Mouse (Mus musculus) lung, embryonic 14.5 days (tissue): ENCODE results near the gene Rufy3. TPM values are rescaled to one million over a fixed set of nuclear protein-coding genes. Genes with fewer than 3 reads are reported as not detected.

ENCODE experiments used
- ATAC-seq: fragments of 200-750 bp; cut with Nextera tagmentation; 2 replicates; pipeline ENCODE4 v1.8.0; 2017; ENCODE audit warnings: mild to moderate bottlenecking, moderate TSS enrichment, moderate library complexity; ENCODE audit not compliant: insufficient read depth
- DNase-seq: peaks from one replicate; pipeline ENCODE4 v3.0.0-alpha.2; 2015
- H3K27ac ChIP-seq: fragments of 300-500 bp; sonication (generic); 2 replicates; pipeline ENCODE4 v1.5.1; 2014; ENCODE audit warnings: low read depth, mild to moderate bottlenecking, moderate library complexity
- H3K27me3 ChIP-seq: fragments of 300-500 bp; sonication (generic); 2 replicates; pipeline ENCODE4 v1.6.1; 2014; ENCODE audit warnings: low read length, control low read depth; ENCODE audit not compliant: insufficient read depth
- H3K36me3 ChIP-seq: fragments of 300-500 bp; sonication (generic); 2 replicates; pipeline ENCODE4 v1.6.1; 2014; ENCODE audit warnings: control low read depth; ENCODE audit not compliant: insufficient read depth
- H3K4me1 ChIP-seq: fragments of 300-500 bp; sonication (generic); 2 replicates; pipeline ENCODE4 v1.6.1; 2014; ENCODE audit warnings: antibody characterized with exemption, control low read depth; ENCODE audit not compliant: insufficient read depth
- H3K4me2 ChIP-seq: fragments of 300-500 bp; sonication (generic); 2 replicates; pipeline ENCODE4 v1.6.1; 2014; ENCODE audit warnings: mild to moderate bottlenecking
- H3K4me3 ChIP-seq: fragments of 300-500 bp; sonication (generic); 2 replicates; pipeline ENCODE4 v1.5.1; 2014; ENCODE audit warnings: low read depth, low read length
- H3K9ac ChIP-seq: fragments of 300-500 bp; sonication (generic); 2 replicates; pipeline ENCODE4 v1.6.1; 2014
- H3K9me3 ChIP-seq: fragments of 300-500 bp; sonication (generic); 2 replicates; pipeline ENCODE4 v1.6.1; 2016; ENCODE audit warnings: low read depth, low read length, control low read depth
- CTCF ChIP-seq: IDR thresholded peaks from 2 replicates; pipeline ENCODE4 v1.5.1; 2016; ENCODE audit warnings: antibody characterized with exemption, low read depth
- WGBS: fragments of 180-500 bp; shearing (Covaris S2); extraction: QIAGEN DNeasy Blood & Tissue Kit; methylation state at CpG from one replicate; pipeline ENCODE4 v1.1.7; 2014; 5-methylcytosine and 5-hydroxymethylcytosine counted together
- polyA plus RNA-seq: library from polyadenylated mRNA; unstranded; fragments of >200 nt; fragmentation: Nextera tagmentation; extraction: Ambion mirVana; gene quantifications from 2 replicates; pipeline ENCODE4 v1.2.1, GENCODE M21; 2014

Gene Rufy3
- polyA plus RNA-seq, 1 experiment from 2014 or later: 14.0 TPM

DNA sequence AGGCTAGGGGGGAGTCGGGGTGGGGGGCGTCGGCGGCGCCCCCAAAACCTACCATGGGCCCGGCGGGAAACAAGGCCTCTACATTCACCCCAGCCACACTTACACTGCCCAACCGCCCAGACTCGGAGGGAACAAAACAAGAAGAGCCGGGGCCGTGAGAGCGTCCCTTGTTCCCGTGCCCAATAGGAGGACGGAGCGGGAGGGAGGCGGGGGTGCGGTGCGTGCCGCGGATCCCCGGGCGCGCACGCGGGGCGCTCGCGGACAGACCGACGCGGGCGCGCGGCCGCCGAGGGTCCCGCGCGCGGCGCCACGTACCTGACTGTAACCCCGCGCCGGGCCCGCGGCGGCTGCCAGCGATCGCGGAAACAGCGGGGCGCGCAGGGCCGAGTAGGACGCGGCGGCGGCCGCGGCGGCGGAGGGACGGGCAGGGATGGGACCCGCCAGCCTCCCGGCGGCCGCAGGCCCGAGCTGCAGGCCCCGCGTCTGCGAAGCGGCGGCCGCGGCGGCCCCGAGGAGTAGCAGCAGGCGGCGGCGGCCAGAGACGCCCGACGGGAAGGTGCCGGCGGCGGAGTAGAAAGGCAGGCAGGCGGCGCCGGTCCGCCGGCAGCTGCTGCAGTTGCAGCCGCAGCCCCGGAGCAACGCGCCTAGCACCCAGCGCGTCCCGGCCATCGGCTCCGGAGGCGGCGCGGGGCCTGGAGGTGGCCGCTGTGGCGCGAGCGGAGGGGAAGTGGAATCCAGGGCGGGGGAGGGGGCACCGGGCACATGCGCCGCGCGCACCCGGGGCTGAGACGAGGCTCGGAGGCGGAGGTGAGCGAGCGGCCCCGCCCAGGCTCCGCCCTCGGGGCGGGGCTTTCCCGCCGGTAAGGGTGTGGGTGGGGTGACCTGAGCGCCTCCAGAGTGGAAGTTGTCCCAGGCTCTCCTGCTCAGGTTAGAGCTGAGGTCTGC, 110.9 kb downstream of the Rufy3 start, which contains the start of gene Grsf1:
TSS of gene Grsf1 (minus strand) at position 729 of the 945 bp plus-strand sequence.
- under 1% methylated on average over 127 of the region's 127 CpGs for WGBS
- no peaks in the 10 kb centered on the region for H3K27me3 ChIP-seq
- no peak for TF ChIP-seq CTCF
- H3K4me1 ChIP-seq: 0 out of 2 replicates have a peak, but pooled peaks cover 8% of the 10 kb centered on the region
- H3K4me2 ChIP-seq: peak within 1 kb of the TSS; percentile 72
- ATAC-seq (peak; percentile 93), DNase-seq (peak; percentile 93)
- no peaks in the 10 kb centered on the region for H3K9me3 ChIP-seq
- peak within 1 kb of the TSS; percentile 96 for H3K27ac ChIP-seq
- peaks cover 25% of the 10 kb centered on the region for H3K36me3 ChIP-seq
- peak within 1 kb of the TSS; percentile 96 for H3K4me3 ChIP-seq
- peak within 1 kb of the TSS; percentile 95 for H3K9ac ChIP-seq

DNA sequence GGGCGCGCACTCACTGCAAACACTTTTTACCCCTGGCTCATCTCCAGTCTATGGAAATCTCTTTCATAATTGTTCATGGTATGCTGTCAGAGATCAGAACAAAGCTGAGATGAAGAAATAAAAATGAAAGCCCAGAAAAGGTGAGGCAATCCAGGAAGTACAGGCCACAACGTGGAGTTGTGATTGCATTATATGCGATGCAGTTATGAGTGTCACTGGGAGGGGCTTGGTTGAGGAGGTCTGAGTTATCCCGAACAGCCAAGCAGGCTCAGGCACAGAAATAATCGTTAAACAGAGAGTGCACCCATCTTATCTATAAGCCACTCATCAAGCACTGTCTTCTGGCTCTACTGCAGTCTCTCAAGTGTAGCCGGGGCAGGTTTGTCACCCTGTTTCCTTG, 114.1 kb downstream of the Rufy3 start:
- no peak for TF ChIP-seq CTCF
- H3K27me3 ChIP-seq: no peaks in the 10 kb centered on the region
- H3K9ac ChIP-seq: no peak overlapping the region
- H3K27ac ChIP-seq: no peak overlapping the region
- no peak overlapping the region for H3K4me2 ChIP-seq
- H3K9me3 ChIP-seq: no peaks in the 10 kb centered on the region
- H3K4me1 ChIP-seq: 0 out of 2 replicates have a peak, but pooled peaks cover 5% of the 10 kb centered on the region
- 47% methylated on average over 7 of the region's 7 CpGs for WGBS
- H3K36me3 ChIP-seq: no peaks in the 10 kb centered on the region
- no peak for ATAC-seq
- no peak for DNase-seq
- H3K4me3 ChIP-seq: no peak overlapping the region

DNA sequence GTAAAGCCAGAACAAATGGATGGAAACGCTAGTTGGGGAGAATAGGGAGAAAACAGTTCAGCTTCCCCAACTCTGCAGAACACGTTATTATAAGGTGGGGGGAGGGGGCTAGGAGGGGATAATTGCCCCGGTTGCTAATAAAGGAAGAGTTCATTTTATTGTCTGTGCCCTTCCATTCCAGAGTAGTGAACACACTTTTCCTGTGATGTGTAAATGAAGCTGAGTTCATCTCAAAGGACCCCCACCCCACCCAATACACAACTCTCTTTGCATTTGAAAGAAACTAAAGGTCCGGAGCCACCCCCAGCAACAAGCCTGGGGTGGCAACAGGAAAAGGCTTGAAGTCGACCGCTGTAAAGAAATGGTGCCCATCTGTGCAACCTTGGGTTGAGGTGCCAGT, 114.5 kb downstream of the Rufy3 start:
- no peak overlapping the region for H3K4me2 ChIP-seq
- no peak overlapping the region for H3K9ac ChIP-seq
- WGBS: 29% methylated on average over 6 of the region's 6 CpGs
- no peak overlapping the region for H3K4me3 ChIP-seq
- 0 out of 2 replicates have a peak, but pooled peaks cover 3% of the 10 kb centered on the region for H3K4me1 ChIP-seq
- H3K36me3 ChIP-seq: no peaks in the 10 kb centered on the region
- no peaks in the 10 kb centered on the region for H3K27me3 ChIP-seq
- H3K9me3 ChIP-seq: no peaks in the 10 kb centered on the region
- no peak overlapping the region for H3K27ac ChIP-seq
- DNase-seq: no peak
- ATAC-seq: no peak
- no peak for TF ChIP-seq CTCF

DNA sequence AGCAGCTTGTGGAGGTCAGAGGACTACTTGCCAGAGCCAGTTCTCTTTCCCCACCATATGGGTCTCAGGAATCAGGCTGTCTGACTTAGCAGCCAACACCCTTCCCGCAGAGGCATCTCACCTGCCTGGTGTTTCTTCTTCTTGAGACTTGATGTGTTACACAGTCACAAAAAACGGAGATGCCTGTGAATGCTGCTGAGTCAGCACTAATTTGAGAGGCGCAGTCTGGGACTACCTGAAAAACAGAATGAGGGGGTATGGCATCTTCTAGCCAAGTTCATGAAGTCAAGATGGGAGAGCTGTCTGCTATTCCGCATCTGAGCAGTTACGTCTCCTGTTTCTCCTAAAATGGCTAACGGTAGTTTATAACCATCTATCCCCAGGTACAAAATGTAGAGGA, 115.7 kb downstream of the Rufy3 start:
- Histone ChIP-seq H3K9ac (no peak overlapping the region), H3K9me3 (no peaks in the 10 kb centered on the region), H3K4me3 (no peak overlapping the region), H3K27me3 (no peaks in the 10 kb centered on the region), H3K27ac (no peak overlapping the region), H3K36me3 (no peaks in the 10 kb centered on the region), H3K4me1 (no peaks in the 10 kb centered on the region), H3K4me2 (no peak overlapping the region)
- ATAC-seq (no peak), DNase-seq (no peak)
- 88% methylated on average over 6 of the region's 6 CpGs for WGBS
- no peak for TF ChIP-seq CTCF

DNA sequence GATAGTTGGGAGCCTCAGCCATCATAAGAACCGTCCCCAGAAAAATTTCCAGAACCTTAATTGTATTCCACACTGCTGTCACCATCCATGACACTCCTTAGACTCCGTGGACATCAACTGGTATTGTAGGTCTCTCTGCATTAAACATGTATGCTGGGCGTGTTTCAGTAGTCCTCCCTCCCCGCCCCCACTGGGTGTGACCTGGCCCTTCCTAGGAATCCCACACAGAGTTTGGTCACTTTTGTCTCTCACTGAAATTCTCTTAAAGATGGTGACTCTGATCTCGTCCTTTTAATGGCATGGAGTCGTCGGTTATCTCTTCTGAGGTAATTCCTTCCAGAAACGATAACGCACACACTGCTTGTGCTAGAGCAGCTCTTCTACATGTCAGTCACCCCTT, 118.9 kb downstream of the Rufy3 start:
- TF ChIP-seq CTCF: no peak
- no peak for ATAC-seq

DNA sequence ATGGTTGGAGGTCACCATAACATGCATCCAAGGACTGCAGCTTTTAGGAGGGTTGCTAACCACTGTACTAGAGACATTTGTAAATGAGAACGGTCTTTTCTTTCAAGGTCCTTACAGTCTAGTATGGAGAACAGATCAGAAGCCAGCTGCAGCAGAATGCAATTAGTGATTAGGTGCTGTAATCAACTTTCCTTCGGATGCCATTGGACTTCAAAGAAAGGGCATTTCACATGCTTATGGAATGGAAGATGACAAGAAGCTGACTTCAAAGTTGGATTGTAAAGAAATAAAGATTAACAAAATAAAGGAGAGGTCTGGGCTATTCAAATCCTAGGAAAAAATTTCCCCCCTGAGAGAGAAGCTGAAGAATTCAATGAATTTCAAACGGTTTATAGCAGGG, 119.4 kb downstream of the Rufy3 start:
- no peak for ATAC-seq
- Histone ChIP-seq H3K27ac (no peak overlapping the region), H3K4me2 (no peak overlapping the region), H3K9ac (no peak overlapping the region), H3K9me3 (no peaks in the 10 kb centered on the region), H3K36me3 (no peaks in the 10 kb centered on the region), H3K27me3 (no peaks in the 10 kb centered on the region), H3K4me3 (no peak overlapping the region), H3K4me1 (no peaks in the 10 kb centered on the region)
- no peak for DNase-seq
- no peak for TF ChIP-seq CTCF
- WGBS: 26% methylated on average over 3 of the region's 3 CpGs

More for the DNA sequence above, 118.9 kb downstream of the Rufy3 start:
- H3K4me3 ChIP-seq: no peak overlapping the region
- H3K4me1 ChIP-seq: no peaks in the 10 kb centered on the region
- DNase-seq: no peak
- no peak overlapping the region for H3K27ac ChIP-seq
- no peaks in the 10 kb centered on the region for H3K27me3 ChIP-seq
- 77% methylated on average over 9 of the region's 9 CpGs for WGBS
- no peak overlapping the region for H3K9ac ChIP-seq
- no peaks in the 10 kb centered on the region for H3K36me3 ChIP-seq
- H3K4me2 ChIP-seq: no peak overlapping the region
- H3K9me3 ChIP-seq: no peaks in the 10 kb centered on the region

DNA sequence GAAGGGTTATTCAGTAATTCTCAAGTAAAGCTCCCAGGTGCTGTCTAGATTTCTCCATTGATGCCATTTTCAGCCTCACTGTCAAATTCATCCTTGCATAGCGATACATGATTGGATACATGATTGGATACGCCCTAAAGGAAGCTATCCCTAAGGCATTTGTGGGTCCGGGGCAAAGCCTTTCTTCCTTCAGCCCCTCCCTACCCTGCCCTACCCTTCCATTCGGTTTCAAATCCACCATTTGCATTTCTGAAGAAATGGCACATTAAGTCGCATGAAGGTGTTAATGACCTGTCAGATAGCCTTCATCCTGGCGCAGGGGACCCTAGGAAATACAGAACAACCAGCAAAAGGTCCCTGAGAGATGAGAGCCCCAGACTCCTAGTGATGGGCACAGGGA, 120.5 kb downstream of the Rufy3 start:
- H3K9ac ChIP-seq: no peak overlapping the region
- ATAC-seq (no peak), DNase-seq (no peak)
- no peaks in the 10 kb centered on the region for H3K4me1 ChIP-seq
- 8% methylated on average over 6 of the region's 6 CpGs for WGBS
- H3K9me3 ChIP-seq: no peaks in the 10 kb centered on the region
- no peak overlapping the region for H3K27ac ChIP-seq
- H3K4me2 ChIP-seq: no peak overlapping the region
- H3K4me3 ChIP-seq: no peak overlapping the region
- no peak for TF ChIP-seq CTCF
- no peaks in the 10 kb centered on the region for H3K27me3 ChIP-seq
- no peaks in the 10 kb centered on the region for H3K36me3 ChIP-seq
